Mouse (Mus musculus): Measurements from ENCODE around the gene Tnfsf12.
"Not testable (repeated sequence)": the region's sequence is repeated elsewhere in the genome, so short reads cannot be mapped to it uniquely, and the experiment has no call there.

The Tnfsf12 gene

GRCm38 (mm10) chr11:69703814-69704612, 8.4 kb upstream of the Tnfsf12 start:
- no peak for DNase-seq

GRCm38 (mm10) chr11:69703381-69703780, 7.7 kb upstream of the Tnfsf12 start:
- DNase-seq, result not testable (repeated sequence)

- DNase-seq, result not testable (repeated sequence)
These were observed 7.2 kb upstream of the Tnfsf12 start for GRCm38 (mm10) chr11:69702886-69703285.

GRCm38 (mm10) chr11:69699595-69699994, 3.9 kb upstream of the Tnfsf12 start:
- no peak for DNase-seq

DNA sequence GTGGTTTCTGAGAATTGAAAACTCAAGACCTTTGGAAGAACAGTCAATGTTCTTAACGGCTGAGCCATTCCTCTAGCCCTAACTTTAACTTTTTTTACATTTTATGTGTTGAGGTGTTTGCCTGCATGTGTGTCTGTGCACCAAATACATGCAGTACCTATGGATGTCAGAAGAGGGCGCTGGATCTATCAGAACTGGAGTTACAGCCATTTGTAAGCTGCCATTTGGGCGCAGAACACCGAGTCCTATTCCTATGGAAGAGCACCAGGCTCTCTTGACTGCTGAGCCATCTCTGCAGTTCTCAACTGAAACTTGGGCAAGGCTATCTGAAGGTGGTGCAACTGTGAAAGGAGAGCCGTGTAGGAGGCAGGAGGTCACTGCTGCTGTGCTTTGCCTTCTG, 2.9 kb upstream of the Tnfsf12 start:
- DNase-seq, result peak in 1 of 2 experiments; percentile 15

DNA sequence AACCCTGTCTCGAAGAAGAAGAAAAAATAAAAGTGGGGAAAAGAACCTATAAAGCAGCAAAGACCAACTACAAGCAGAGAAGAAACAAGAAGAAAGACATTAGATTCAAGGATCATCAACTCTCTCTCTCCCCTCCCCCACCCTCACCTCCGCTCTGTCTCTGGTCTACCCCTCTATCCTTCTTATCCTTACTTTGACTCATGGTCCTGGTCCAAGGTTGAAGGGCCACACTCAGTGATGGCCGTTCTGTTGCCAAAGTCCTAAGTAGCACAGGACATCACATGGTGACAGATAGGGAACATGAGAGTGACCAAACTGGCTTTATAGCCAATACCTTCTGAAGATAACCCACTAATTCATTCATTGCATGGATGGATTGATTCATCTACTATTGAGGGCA, 1.7 kb upstream of the Tnfsf12 start:
- DNase-seq, result no peak

GRCm38 (mm10) chr11:69695046-69695360, 646 bp downstream of the Tnfsf12 start:
- DNase-seq, result no peak

DNA sequence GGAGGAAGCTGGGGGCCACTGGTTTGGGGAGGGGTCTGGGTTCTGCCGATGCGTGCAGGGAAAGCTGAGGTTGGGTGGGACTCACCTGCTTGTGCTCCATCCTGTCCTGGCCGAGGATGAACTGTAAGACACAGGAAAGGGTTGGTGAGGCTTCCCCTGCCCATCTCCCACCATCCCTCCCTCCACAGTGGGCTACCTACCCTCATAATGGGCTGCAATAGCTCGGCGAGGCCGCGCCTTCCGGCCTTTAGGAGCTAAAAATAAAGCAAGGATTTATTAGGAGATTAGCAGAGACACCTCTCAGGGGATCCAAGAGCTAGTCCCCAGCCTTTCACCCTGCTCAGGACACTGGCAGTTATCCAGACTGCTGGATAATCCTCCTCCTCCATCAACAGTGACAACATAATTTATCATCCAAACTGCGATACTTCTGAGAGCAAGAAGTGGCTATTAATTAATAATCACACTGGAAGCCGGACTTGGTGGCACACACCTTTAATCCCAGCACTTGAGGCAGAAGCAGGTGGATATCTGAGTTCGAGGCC, 2.2 kb downstream of the Tnfsf12 start:
- no peak for DNase-seq

DNA sequence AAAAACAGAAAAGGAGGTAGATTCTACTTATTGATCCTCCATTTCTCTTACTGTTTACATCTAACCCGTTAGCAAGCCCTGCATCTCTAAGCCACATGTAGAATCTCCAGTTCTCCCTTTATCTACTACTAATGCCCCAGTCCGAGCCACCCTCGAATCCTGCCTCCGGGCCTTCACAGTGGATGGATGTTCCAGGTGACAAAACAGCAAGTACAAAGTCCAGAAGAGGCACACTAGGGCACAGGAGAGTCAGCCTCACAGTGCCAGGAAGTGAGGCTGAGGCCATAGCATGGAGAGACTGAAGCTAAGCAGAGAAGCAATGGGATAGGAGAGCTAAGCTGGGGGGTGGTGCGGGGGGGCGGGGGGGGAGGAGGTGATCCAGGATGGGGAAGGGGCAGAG, 2.8 kb downstream of the Tnfsf12 start:
- no peak for DNase-seq

GRCm38 (mm10) chr11:69692196-69692811, 3.3 kb downstream of the Tnfsf12 start:
- DNase-seq, result no peak

GRCm38 (mm10) chr11:69689891-69690290, 5.8 kb downstream of the Tnfsf12 start:
- DNase-seq, result no peak

DNA sequence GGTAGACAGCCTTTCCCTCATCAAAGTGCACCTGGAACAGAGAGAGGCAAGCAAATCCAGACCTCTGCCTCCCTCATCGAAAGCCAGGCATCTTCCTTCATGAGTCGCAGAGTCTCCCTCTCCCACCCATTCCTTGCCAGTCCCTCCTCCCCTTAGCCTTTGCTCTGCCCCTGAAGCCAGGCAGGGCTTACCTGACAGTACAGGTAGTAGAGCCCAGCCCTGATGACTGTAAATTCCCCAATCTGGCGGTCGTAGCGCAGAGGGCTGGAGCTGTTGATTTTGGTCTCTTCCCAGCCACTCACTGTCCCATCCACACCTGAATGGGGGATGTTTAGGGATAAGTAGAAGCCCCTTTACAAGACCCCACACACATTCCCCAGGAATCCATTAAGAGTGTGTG, 8.6 kb downstream of the Tnfsf12 start:
- no peak for DNase-seq

- no peak for DNase-seq
These were observed 9.3 kb downstream of the Tnfsf12 start for GRCm38 (mm10) chr11:69686377-69686776.

DNA sequence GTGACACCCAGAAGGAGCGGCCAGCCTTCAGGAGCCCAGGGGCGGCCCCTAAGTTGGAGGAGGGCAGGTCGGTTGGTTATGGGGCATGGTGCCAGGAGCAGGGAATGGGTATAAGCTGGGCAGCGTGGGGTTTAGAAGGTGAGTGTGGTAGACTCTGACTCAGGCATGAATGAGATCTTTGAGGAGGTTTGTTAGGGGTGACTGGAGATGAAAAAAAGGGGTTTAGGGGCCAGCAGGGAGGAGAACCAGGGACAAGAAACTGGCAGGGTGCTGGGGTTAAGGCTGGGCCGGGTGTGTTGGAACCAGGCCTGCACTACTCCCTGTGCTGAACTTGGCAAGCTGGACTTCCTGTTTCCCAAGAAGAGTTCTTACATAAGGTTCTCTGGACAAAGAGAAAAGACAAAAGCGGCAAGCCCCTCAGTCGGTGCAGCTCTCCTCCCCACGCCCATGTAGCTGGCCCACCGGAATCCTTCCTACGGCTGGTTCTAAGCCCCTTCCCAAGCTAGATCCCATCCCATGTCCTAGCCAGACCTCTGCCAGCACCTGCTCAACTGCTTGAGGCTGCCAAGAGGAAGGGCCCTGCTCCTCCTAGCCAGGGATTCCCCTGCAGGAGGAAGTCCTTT, 10.0 kb downstream of the Tnfsf12 start, which contains the start of gene Tnfsf13:
TSS of gene Tnfsf13 (minus strand) at position 259 of the 623 bp plus-strand sequence.
- DNase-seq, result no peak

- DNase-seq, result no peak
These were observed 10.7 kb downstream of the Tnfsf12 start for GRCm38 (mm10) chr11:69684936-69685335.

- DNase-seq, result no peak
These were observed 11.4 kb downstream of the Tnfsf12 start for GRCm38 (mm10) chr11:69684128-69684745.

GRCm38 (mm10) chr11:69683576-69683975, 12.1 kb downstream of the Tnfsf12 start:
- no peak for DNase-seq

GRCm38 (mm10) chr11:69682840-69683533, 12.7 kb downstream of the Tnfsf12 start:
- DNase-seq, result peak; percentile 88 to 89

GRCm38 (mm10) chr11:69682209-69682839, 13.3 kb downstream of the Tnfsf12 start:
- DNase-seq, result no peak

DNA sequence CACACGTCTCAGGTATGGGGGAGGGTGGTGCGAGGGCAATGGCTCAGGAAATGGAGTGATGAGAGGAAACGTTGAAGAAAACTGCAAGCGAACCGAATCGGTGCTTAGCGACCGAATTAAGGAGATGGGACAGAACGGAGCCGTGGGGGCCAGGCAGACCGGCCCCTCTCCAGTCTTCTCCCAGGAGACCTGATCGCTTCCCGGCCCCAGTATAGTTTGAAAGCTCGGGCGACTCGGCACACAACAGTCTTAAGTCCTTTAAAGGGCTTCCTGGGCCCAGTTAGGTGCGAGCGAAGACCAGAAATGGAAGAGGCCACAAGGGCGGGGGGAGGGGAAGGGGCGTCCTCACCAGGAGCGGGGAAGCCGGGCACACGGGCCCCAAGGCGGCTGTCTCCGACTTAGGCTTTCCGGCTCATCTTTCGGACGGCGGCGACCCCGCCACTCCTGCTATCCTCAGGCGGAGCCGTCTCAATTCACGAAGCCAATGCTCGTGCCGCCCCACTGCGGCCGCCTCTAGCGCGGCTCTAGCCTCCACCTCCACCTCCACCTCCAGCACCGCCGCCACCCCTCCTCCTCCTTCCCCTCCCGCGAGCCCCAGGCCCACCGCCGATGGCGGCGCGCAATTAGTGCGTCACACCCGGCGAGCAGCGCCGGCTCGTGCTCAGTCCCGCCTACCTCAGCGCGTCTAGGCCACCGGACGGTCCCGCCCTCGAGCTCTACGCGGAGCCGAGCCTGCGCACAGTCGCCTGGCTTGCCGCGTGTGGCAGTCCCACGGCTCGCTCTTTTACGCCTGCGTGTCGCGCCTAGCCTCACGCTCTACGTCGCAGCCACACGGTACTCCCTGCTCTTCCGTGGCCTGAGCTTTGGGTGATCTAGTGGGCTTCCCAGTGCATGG, 14.1 kb downstream of the Tnfsf12 start, which contains the start of gene Senp3:
TSS of gene Senp3 (minus strand) at position 771 of the 895 bp plus-strand sequence.
- peak; percentile 96 to 97 for DNase-seq
